Comparison of ENCODE assay signal across 25 mouse cellular contexts in the genomic region with DNA sequence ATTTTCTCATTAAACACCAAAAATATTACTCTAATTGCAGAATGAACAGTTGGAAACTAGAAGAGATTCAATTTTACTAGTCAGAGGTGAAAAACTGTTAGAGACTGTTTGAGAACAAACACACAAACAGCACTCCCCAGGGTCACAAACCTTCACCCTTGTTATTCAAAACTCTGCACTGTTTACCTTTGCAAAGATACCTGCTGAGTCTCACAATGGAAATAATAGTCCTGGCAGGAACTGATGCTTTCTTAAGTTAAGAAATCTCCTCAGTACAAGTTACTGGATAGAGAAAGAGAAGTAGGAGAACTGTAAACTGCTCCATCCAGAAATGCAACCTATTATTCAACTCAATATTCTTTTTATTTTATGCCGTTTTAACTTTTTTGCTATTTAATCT.
"Had no signal": no experiment of that assay in that cellular context is flagged by ENCODE, and none has a peak within 500 bp of the region (broad histone marks: within the 10 kb centered on the region; RNA-seq: fewer than 3 reads in every experiment).

No protein-coding gene starts in this region.

- H3K27me3 ChIP-seq: heart, embryonic 13.5 days; heart, embryonic 15.5 days; hindbrain, embryonic 13.5 days; hindbrain, embryonic 15.5 days; limb, embryonic 12.5 days; liver, embryonic 13.5 days; liver, embryonic 15.5 days had no signal

- H3K27ac ChIP-seq: heart, adult 2 months; heart, embryonic 13.5 days; heart, embryonic 15.5 days; hindbrain, embryonic 13.5 days; hindbrain, embryonic 15.5 days; hindbrain, postnatal 0 days; layer of hippocampus, adult 2 months; left cerebral cortex, adult 2 months; limb, embryonic 10.5 days; limb, embryonic 12.5 days; liver, embryonic 13.5 days; liver, embryonic 15.5 days had no signal

- H3K36me3 ChIP-seq: heart, embryonic 13.5 days; heart, embryonic 15.5 days; hindbrain, embryonic 13.5 days; hindbrain, embryonic 15.5 days; limb, embryonic 10.5 days; limb, embryonic 12.5 days; liver, embryonic 13.5 days; liver, embryonic 15.5 days had no signal

- H3K9me3 ChIP-seq: heart, embryonic 13.5 days; heart, embryonic 15.5 days; hindbrain, embryonic 13.5 days; hindbrain, embryonic 15.5 days; limb, embryonic 10.5 days; limb, embryonic 12.5 days; liver, embryonic 15.5 days had no signal

- H3K4me1 ChIP-seq: heart, embryonic 13.5 days; heart, embryonic 15.5 days; hindbrain, embryonic 13.5 days; hindbrain, embryonic 15.5 days; limb, embryonic 10.5 days; limb, embryonic 12.5 days; liver, embryonic 13.5 days; liver, embryonic 15.5 days had no signal

- H3K4me3 ChIP-seq: heart, adult 2 months; heart, embryonic 13.5 days; heart, embryonic 15.5 days; hindbrain, embryonic 13.5 days; hindbrain, embryonic 15.5 days; layer of hippocampus, adult 2 months; left cerebral cortex, adult 2 months; limb, embryonic 10.5 days; limb, embryonic 12.5 days; liver, embryonic 13.5 days; liver, embryonic 15.5 days had no signal

- DNase-seq: gastrocnemius, postnatal 14 days; gastrocnemius, postnatal 36 days; heart, adult 11 months; heart, adult 2 months; heart, postnatal 36 days; kidney, adult 18-20 months; kidney, adult 8-10 months; kidney, postnatal 10 days; kidney, postnatal 25 days; kidney, postnatal 4 days; liver; liver, embryonic 13.5 days had no signal

- H3K9ac ChIP-seq: heart, embryonic 13.5 days; heart, embryonic 15.5 days; hindbrain, embryonic 13.5 days; hindbrain, embryonic 15.5 days; limb, embryonic 12.5 days; liver, embryonic 13.5 days; liver, embryonic 15.5 days had no signal

- ATAC-seq: hindbrain, postnatal 0 days; intestine, postnatal 0 days had no signal

- H3K4me2 ChIP-seq: heart, embryonic 11.5 days; heart, embryonic 13.5 days; heart, embryonic 15.5 days; hindbrain, embryonic 13.5 days; hindbrain, embryonic 15.5 days; limb, embryonic 12.5 days; liver, embryonic 11.5 days; liver, embryonic 13.5 days; liver, embryonic 15.5 days had no signal
